Mouse (Mus musculus) E14TG2a.4 (cell line): ENCODE data around the gene Oas2.

Source experiments
- CTCF ChIP-seq: conservative IDR thresholded peaks from 2 replicates; pipeline ENCODE4 v1.5.1; 2014; ENCODE audit warnings: low read length
- NANOG ChIP-seq: IDR thresholded peaks from 2 replicates; pipeline ENCODE4 v1.6.1; 2014; ENCODE audit warnings: borderline replicate concordance, low read length, mixed read lengths
- POU5F1 ChIP-seq: IDR thresholded peaks from 2 replicates; pipeline ENCODE4 v1.6.1; 2014; ENCODE audit warnings: low read length, borderline replicate concordance

- TF ChIP-seq CTCF (no peak), NANOG (no peak), POU5F1 (no peak)
Observed at GRCm38 (mm10) chr5:120693931-120694694, 55.5 kb downstream of the Oas2 start.
